Mouse (Mus musculus) colon, adult 2 months (tissue): ENCODE measurements around the gene Klk14. TPM values are rescaled to one million over a fixed set of nuclear protein-coding genes. Genes with fewer than 3 reads are reported as not detected.

Experiments used
- polyA plus RNA-seq: library from polyadenylated mRNA; depleted of rRNA; stranded (reverse); fragments of >200 nt; gene quantifications from 2 replicates; pipeline ENCODE4 v1.2.3, GENCODE M21; 2012; rRNA removed

Klk14 gene
- polyA plus RNA-seq, result 0.12 and 0.40 TPM in 2 replicates

GRCm38 (mm10) chr7:43690118-43690517 is at the start of gene Klk14:
TSS of gene Klk14 (plus strand) at chr7:43690418.

GRCm38 (mm10) chr7:43660002-43660401 is 30.2 kb upstream of the Klk14 start, which contains the start of gene Siglece:
TSS of gene Siglece (minus strand) at chr7:43660161.

GRCm38 (mm10) chr7:43671809-43672580 is 18.2 kb upstream of the Klk14 start, which contains the start of gene Ctu1:
TSS of gene Ctu1 (plus strand) at chr7:43672016.

GRCm38 (mm10) chr7:43712267-43712666 is 22.0 kb downstream of the Klk14 start, which contains the start of gene Klk13:
TSS of gene Klk13 (plus strand) at chr7:43712567.

Other genes starting within 250 kb of the Klk14 start
- not detected in 2 replicates for gene Cldnd2, start 249.6 kb upstream of the Klk14 start, polyA plus RNA-seq
- 101 and 105 TPM in 2 replicates for gene Etfb, start 246.3 kb upstream of the Klk14 start, polyA plus RNA-seq
- gene Gm45233, start 246.3 kb upstream of the Klk14 start, polyA plus RNA-seq, result 0.65 and 0.75 TPM in 2 replicates
- 6.9 and 7.2 TPM in 2 replicates for gene Vsig10l, start 227.3 kb upstream of the Klk14 start, polyA plus RNA-seq
- 3.8 and 4.3 TPM in 2 replicates for gene Iglon5, start 200.3 kb upstream of the Klk14 start, polyA plus RNA-seq
- gene 4931406B18Rik, start 184.5 kb upstream of the Klk14 start, polyA plus RNA-seq, result not detected in 2 replicates
- 5.0 and 5.9 TPM in 2 replicates for gene Cd33, start 146.0 kb upstream of the Klk14 start, polyA plus RNA-seq
- gene Zfp658, start 128.2 kb upstream of the Klk14 start, polyA plus RNA-seq, result 0.43 and 1.1 TPM in 2 replicates
- 0.48 and 0.83 TPM in 2 replicates for gene Zfp719, start 110.8 kb upstream of the Klk14 start, polyA plus RNA-seq
- gene Zfp819, start 83.2 kb upstream of the Klk14 start, polyA plus RNA-seq, result not detected in 2 replicates
- gene Ceacam18, start 55.7 kb upstream of the Klk14 start, polyA plus RNA-seq, result 4.5 and 5.2 TPM in 2 replicates
- 2.0 TPM in 2 replicates for gene Siglece, start 30.3 kb upstream of the Klk14 start, polyA plus RNA-seq
- 17.9 and 19.5 TPM in 2 replicates for gene Ctu1, start 18.4 kb upstream of the Klk14 start, polyA plus RNA-seq
- 0.32 and 0.38 TPM in 2 replicates for gene Klk13, start 22.1 kb downstream of the Klk14 start, polyA plus RNA-seq
- not detected in 2 replicates for gene Klk12, start 78.5 kb downstream of the Klk14 start, polyA plus RNA-seq
- gene Klk11, start 84.2 kb downstream of the Klk14 start, polyA plus RNA-seq, result 0.13 TPM in 1 of 2 replicates, not detected in the other
- gene Klk10, start 90.6 kb downstream of the Klk14 start, polyA plus RNA-seq, result 0.71 and 1.4 TPM in 2 replicates
- not detected in 2 replicates for gene Klk9, start 101.5 kb downstream of the Klk14 start, polyA plus RNA-seq
- 2.8 and 3.5 TPM in 2 replicates for gene Klk8, start 107.2 kb downstream of the Klk14 start, polyA plus RNA-seq
- gene Klk7, start 120.9 kb downstream of the Klk14 start, polyA plus RNA-seq, result not detected in 2 replicates
- not detected in 2 replicates for gene Klk6, start 134.1 kb downstream of the Klk14 start, polyA plus RNA-seq
- gene Klk5, start 151.6 kb downstream of the Klk14 start, polyA plus RNA-seq, result not detected in 2 replicates
- not detected in 2 replicates for gene Klk4, start 190.7 kb downstream of the Klk14 start, polyA plus RNA-seq
- gene Klk15, start 243.3 kb downstream of the Klk14 start, polyA plus RNA-seq, result 8.0 and 8.3 TPM in 2 replicates